Mouse (Mus musculus) hindbrain, embryonic 13.5 days (tissue): Measurements from ENCODE around the gene Psph. TPM values are rescaled to one million over a fixed set of nuclear protein-coding genes. Genes with fewer than 3 reads are reported as not detected.
A peak's percentile ranks its signal among the peaks of the same experiment; 100 is the strongest.
"Not testable (repeated sequence)": the region's sequence is repeated elsewhere in the genome, so short reads cannot be mapped to it uniquely, and the experiment has no call there.

Experiments used
- ATAC-seq: fragments of 200-750 bp; cut with Nextera tagmentation; 2 replicates; pipeline ENCODE4 v1.8.0; 2017; ENCODE audit warnings: moderate TSS enrichment; ENCODE audit not compliant: low FRiP score
- H3K27ac ChIP-seq: fragments of 300-500 bp; sonication (generic); 2 replicates; pipeline ENCODE4 v1.5.1; 2015; ENCODE audit warnings: inconsistent platforms, mild to moderate bottlenecking, moderate library complexity
- H3K27me3 ChIP-seq: fragments of 300-500 bp; sonication (generic); 2 replicates; pipeline ENCODE4 v1.6.1; 2015; ENCODE audit warnings: mild to moderate bottlenecking, inconsistent platforms
- H3K36me3 ChIP-seq: fragments of 300-500 bp; sonication (generic); 2 replicates; pipeline ENCODE4 v1.6.1; 2015; ENCODE audit warnings: mild to moderate bottlenecking, inconsistent platforms
- H3K4me1 ChIP-seq: fragments of 300-500 bp; sonication (generic); replicated peaks from 2 replicates; pipeline ENCODE4 v1.6.1; 2015; ENCODE audit warnings: inconsistent platforms
- H3K4me2 ChIP-seq: fragments of 300-500 bp; sonication (generic); 2 replicates; pipeline ENCODE4 v1.6.1; 2015; ENCODE audit warnings: inconsistent platforms, mild to moderate bottlenecking, moderate library complexity
- H3K4me3 ChIP-seq: fragments of 300-500 bp; sonication (generic); 2 replicates; pipeline ENCODE4 v1.5.1; 2015; ENCODE audit warnings: mild to moderate bottlenecking, inconsistent platforms
- H3K9ac ChIP-seq: fragments of 300-500 bp; sonication (generic); 2 replicates; pipeline ENCODE4 v1.6.1; 2015; ENCODE audit warnings: mild to moderate bottlenecking, inconsistent platforms
- H3K9me3 ChIP-seq: fragments of 300-500 bp; sonication (generic); 2 replicates; pipeline ENCODE4 v1.6.1; 2016; ENCODE audit warnings: inconsistent platforms
- WGBS: fragments of 180-500 bp; shearing (Covaris S2); methylation state at CpG from one replicate; pipeline ENCODE4 v1.1.7; 2015; 5-methylcytosine and 5-hydroxymethylcytosine counted together
- polyA plus RNA-seq: library from polyadenylated mRNA; unstranded; fragments of >200 nt; fragmentation: Nextera tagmentation; extraction: Ambion mirVana; gene quantifications from 2 replicates; pipeline ENCODE4 v1.2.1, GENCODE M21; 2015

The Psph gene
- 34.3 and 38.5 TPM in 2 replicates for polyA plus RNA-seq

- H3K4me1 ChIP-seq: peaks cover 25% of the 10 kb centered on the region
- peak within 1 kb of the TSS; percentile 75 for H3K4me3 ChIP-seq
- H3K36me3 ChIP-seq: peaks cover 33% of the 10 kb centered on the region
- peak within 1 kb of the TSS; percentile 87 for H3K9ac ChIP-seq
- under 1% methylated on average over 73 of the region's 73 CpGs for WGBS
- no peaks in the 10 kb centered on the region for H3K27me3 ChIP-seq
- peak within 1 kb of the TSS; percentile 89 for H3K4me2 ChIP-seq
- peak within 1 kb of the TSS; percentile 96 for H3K27ac ChIP-seq
- H3K9me3 ChIP-seq: no peaks in the 10 kb centered on the region
- ATAC-seq: peak; percentile 99
These were observed at the start of gene Psph for GRCm38 (mm10) chr5:129786818-129787790. Gene Psph, minus strand, starts transcription at chr5:129787449.

GRCm38 (mm10) chr5:129790591-129790990 is 3.3 kb upstream of the Psph start:
- not testable (repeated sequence) for H3K9ac ChIP-seq, H3K27me3 ChIP-seq, H3K27ac ChIP-seq, ATAC-seq, H3K4me2 ChIP-seq, H3K4me3 ChIP-seq, H3K9me3 ChIP-seq
- Histone ChIP-seq H3K4me1 (peaks cover 25% of the 10 kb centered on the region), H3K36me3 (peaks cover 56% of the 10 kb centered on the region)
- 93% methylated on average over 8 of the region's 8 CpGs for WGBS

- peak overlapping the region; percentile 96 for H3K27ac ChIP-seq
- peaks cover 25% of the 10 kb centered on the region for H3K4me1 ChIP-seq
- H3K4me2 ChIP-seq: peak overlapping the region; percentile 89
- H3K36me3 ChIP-seq: peaks cover 42% of the 10 kb centered on the region
- no peak for ATAC-seq
- no peaks in the 10 kb centered on the region for H3K9me3 ChIP-seq
- H3K4me3 ChIP-seq: peak overlapping the region; percentile 75
- peak overlapping the region; percentile 87 for H3K9ac ChIP-seq
- no peaks in the 10 kb centered on the region for H3K27me3 ChIP-seq
- WGBS: 15% methylated on average over 11 of the region's 11 CpGs
These were observed 757 bp upstream of the Psph start for GRCm38 (mm10) chr5:129787818-129788593.

- Histone ChIP-seq H3K9me3 (no peaks in the 10 kb centered on the region), H3K4me3 (peak overlapping the region; percentile 75), H3K27ac (peak overlapping the region; percentile 96), H3K36me3 (peaks cover 25% of the 10 kb centered on the region), H3K4me2 (peak overlapping the region; percentile 60), H3K27me3 (no peaks in the 10 kb centered on the region), H3K4me1 (peaks cover 25% of the 10 kb centered on the region), H3K9ac (peak overlapping the region; percentile 87)
- 84% methylated on average over 6 of the region's 6 CpGs for WGBS
- ATAC-seq: no peak
These were observed 1.1 kb downstream of the Psph start for GRCm38 (mm10) chr5:129786161-129786560.

GRCm38 (mm10) chr5:129785235-129785870 is 1.9 kb downstream of the Psph start:
- no peaks in the 10 kb centered on the region for H3K9me3 ChIP-seq
- no peaks in the 10 kb centered on the region for H3K27me3 ChIP-seq
- 93% methylated on average over 5 of the region's 5 CpGs for WGBS
- ATAC-seq: no peak
- H3K4me1 ChIP-seq: peaks cover 25% of the 10 kb centered on the region
- peaks cover 19% of the 10 kb centered on the region for H3K36me3 ChIP-seq
- H3K27ac ChIP-seq: no peak overlapping the region
- no peak overlapping the region for H3K4me3 ChIP-seq
- H3K9ac ChIP-seq: no peak overlapping the region
- H3K4me2 ChIP-seq: 0 out of 2 replicates have a peak overlapping the region, but pooled peaks have one; percentile 60

- H3K9me3 ChIP-seq: no peaks in the 10 kb centered on the region
- 49% methylated on average over 3 of the region's 3 CpGs for WGBS
- no peak overlapping the region for H3K4me3 ChIP-seq
- H3K9ac ChIP-seq: no peak overlapping the region
- no peak overlapping the region for H3K27ac ChIP-seq
- H3K4me1 ChIP-seq: peaks cover 20% of the 10 kb centered on the region
- no peaks in the 10 kb centered on the region for H3K27me3 ChIP-seq
- no peak for ATAC-seq
- H3K4me2 ChIP-seq: no peak overlapping the region
- no peaks in the 10 kb centered on the region for H3K36me3 ChIP-seq
These were observed 5.0 kb downstream of the Psph start for GRCm38 (mm10) chr5:129782211-129782610.

- Histone ChIP-seq H3K4me3 (no peak overlapping the region), H3K36me3 (no peaks in the 10 kb centered on the region), H3K27ac (no peak overlapping the region), H3K9ac (no peak overlapping the region), H3K4me1 (peaks cover 14% of the 10 kb centered on the region), H3K9me3 (no peaks in the 10 kb centered on the region), H3K27me3 (no peaks in the 10 kb centered on the region), H3K4me2 (no peak overlapping the region)
- 93% methylated on average over 3 of the region's 3 CpGs for WGBS
- ATAC-seq: no peak
These were observed 7.1 kb downstream of the Psph start for GRCm38 (mm10) chr5:129780131-129780530.

- Histone ChIP-seq H3K4me1 (peaks cover 14% of the 10 kb centered on the region), H3K27ac (no peak overlapping the region), H3K4me3 (peak overlapping the region; percentile 52), H3K27me3 (no peaks in the 10 kb centered on the region), H3K9ac (peak overlapping the region; percentile 75), H3K36me3 (no peaks in the 10 kb centered on the region; the same call in 1 of the 2 replicates), H3K4me2 (peak overlapping the region; percentile 84), H3K9me3 (no peaks in the 10 kb centered on the region)
- ATAC-seq: peak; percentile 91
- WGBS: 3% methylated on average over 32 of the region's 32 CpGs
These were observed 8.1 kb downstream of the Psph start for GRCm38 (mm10) chr5:129778996-129779716.

GRCm38 (mm10) chr5:129778348-129778995 is 8.8 kb downstream of the Psph start:
- peak overlapping the region; percentile 75 for H3K9ac ChIP-seq
- no peaks in the 10 kb centered on the region; the same call in 1 of the 2 replicates for H3K36me3 ChIP-seq
- WGBS: 40% methylated on average over 11 of the region's 11 CpGs
- no peaks in the 10 kb centered on the region for H3K9me3 ChIP-seq
- peak overlapping the region; percentile 52 for H3K4me3 ChIP-seq
- ATAC-seq: no peak
- no peaks in the 10 kb centered on the region for H3K27me3 ChIP-seq
- H3K4me1 ChIP-seq: peaks cover 14% of the 10 kb centered on the region
- peak overlapping the region; percentile 84 for H3K4me2 ChIP-seq
- H3K27ac ChIP-seq: no peak overlapping the region

- H3K27me3 ChIP-seq: no peaks in the 10 kb centered on the region
- H3K4me1 ChIP-seq: peaks cover 10% of the 10 kb centered on the region
- ATAC-seq: no peak
- no peak overlapping the region for H3K4me3 ChIP-seq
- H3K4me2 ChIP-seq: no peak overlapping the region
- H3K9ac ChIP-seq: no peak overlapping the region
- H3K27ac ChIP-seq: no peak overlapping the region
- 94% methylated on average over 3 of the region's 3 CpGs for WGBS
- H3K9me3 ChIP-seq: no peaks in the 10 kb centered on the region
- peaks cover 16% of the 10 kb centered on the region; the same call in 1 of the 2 replicates for H3K36me3 ChIP-seq
These were observed 12.6 kb downstream of the Psph start for GRCm38 (mm10) chr5:129774661-129775060.

- not testable (repeated sequence) for H3K4me1 ChIP-seq, H3K4me3 ChIP-seq, H3K9ac ChIP-seq, H3K4me2 ChIP-seq, H3K27ac ChIP-seq, ATAC-seq, H3K27me3 ChIP-seq, H3K9me3 ChIP-seq
- 88% methylated on average over 4 of the region's 4 CpGs for WGBS
- H3K36me3 ChIP-seq: peaks cover 21% of the 10 kb centered on the region
These were observed 13.9 kb downstream of the Psph start for GRCm38 (mm10) chr5:129773330-129773729.
